Mouse (Mus musculus) CD8-positive naive resting alpha-beta T cell, adult 57 days (primary cell): ENCODE results near the gene F2rl2. TPM values are rescaled to one million over a fixed set of nuclear protein-coding genes. Genes with fewer than 3 reads are reported as not detected.

Experiments
- total RNA-seq: library from RNA; stranded (reverse); gene quantifications from one replicate; pipeline ENCODE4 v1.2.4, GENCODE M21; 2023

F2rl2 gene
- total RNA-seq: 0.34 TPM

DNA sequence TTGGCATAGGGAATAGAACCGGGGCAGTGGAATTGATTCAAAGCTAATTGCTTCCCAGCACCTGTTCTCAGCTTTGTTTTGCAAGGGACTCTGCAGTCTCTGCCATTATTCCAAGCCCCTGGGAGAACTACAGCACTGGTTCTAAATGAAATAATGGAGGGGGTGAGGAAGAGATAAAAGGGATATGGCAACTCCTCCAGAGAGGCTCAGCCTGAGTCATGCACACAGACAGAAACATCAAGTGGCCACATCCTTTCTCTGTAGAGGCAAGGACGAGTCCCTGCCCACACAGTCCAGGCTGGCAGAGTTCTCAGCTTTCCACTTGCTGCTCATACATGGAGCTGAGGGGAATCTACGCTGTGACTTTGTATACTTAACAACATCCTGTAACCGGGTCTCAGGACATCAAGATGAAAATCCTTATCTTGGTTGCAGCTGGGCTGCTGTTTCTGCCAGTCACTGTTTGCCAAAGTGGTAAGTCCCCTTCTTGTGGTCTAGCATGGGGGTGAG, at the start of gene F2rl2:
TSS of gene F2rl2 (plus strand) at position 200 of the 510 bp plus-strand sequence.

Other genes starting within 250 kb of the F2rl2 start
- gene S100z, start 218.1 kb upstream of the F2rl2 start, total RNA-seq: not detected
- 26.3 TPM for gene F2rl1, start 171.6 kb upstream of the F2rl2 start, total RNA-seq
- 34.1 TPM for gene F2r, start 78.4 kb upstream of the F2rl2 start, total RNA-seq
- 53.6 TPM for gene Iqgap2, start 195.1 kb downstream of the F2rl2 start, total RNA-seq